Mouse (Mus musculus): ENCODE measurements around the gene Zyg11a.
"Not testable (repeated sequence)": the region's sequence is repeated elsewhere in the genome, so short reads cannot be mapped to it uniquely, and the experiment has no call there.

DNA sequence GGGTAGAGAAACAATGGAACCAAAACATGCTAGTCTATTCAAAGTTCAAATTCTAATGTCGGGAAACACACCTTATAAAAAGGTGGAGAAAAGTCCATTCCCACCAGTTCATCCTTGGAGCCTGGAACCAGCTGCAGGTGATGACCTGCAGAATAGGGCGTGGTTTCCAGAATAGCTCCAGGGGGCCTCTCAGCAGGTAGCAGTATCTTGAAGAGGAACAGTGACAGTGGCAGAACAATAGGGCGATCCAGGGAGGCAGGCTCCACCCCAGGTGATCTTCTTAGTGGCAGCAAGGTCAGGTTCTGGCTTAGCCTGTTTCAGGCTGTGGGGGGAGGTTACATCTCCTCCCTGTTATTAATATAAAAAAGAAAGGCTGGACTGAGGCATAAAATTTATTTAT, 72.3 kb downstream of the Zyg11a start:
- TF ChIP-seq POLR2A (IDR thresholded peaks at IDR 0.05; ENCODE audit: extremely low read depth, insufficient read depth, low read length); CTCF (IDR thresholded peaks at IDR 0.05; ENCODE audit: low read depth, low read length): not testable (repeated sequence)
